Mouse (Mus musculus): ENCODE results near the gene Strbp.

DNA sequence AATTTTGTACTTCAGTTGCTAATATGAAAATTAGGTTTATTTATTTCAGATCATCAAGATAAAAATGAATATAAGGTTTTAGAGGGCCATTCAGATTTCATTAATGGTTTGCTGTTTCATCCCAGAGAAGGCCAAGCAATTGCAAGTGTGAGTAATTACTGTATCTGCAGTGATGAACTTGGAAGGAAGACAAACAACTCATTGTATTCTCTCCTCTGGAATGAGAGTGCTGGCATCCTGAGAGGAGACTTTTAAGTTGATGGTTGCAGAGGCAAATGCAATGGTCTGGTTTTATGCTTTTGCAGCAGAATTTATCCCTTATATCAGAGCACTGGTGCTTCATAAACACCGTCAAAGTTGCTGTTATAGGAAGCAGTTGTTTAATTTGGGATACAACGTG, 214.7 kb downstream of the Strbp start:
- TF ChIP-seq POLR2A (IDR thresholded peaks at IDR 0.05; ENCODE audit: low read depth, low read length) (no peak), CTCF (conservative IDR thresholded peaks at IDR 0.05; ENCODE audit: insufficient read depth, insufficient read length, low read depth, low read length) (no peak)
